Mouse (Mus musculus) intestine, postnatal 0 days (tissue): ENCODE data around the gene Hdac5. TPM values are rescaled to one million over a fixed set of nuclear protein-coding genes. Genes with fewer than 3 reads are reported as not detected.

Experiments
- ATAC-seq: fragments of 200-750 bp; cut with Nextera tagmentation; 2 replicates; pipeline ENCODE4 v1.8.0; 2017; ENCODE audit warnings: mild to moderate bottlenecking, moderate TSS enrichment, moderate library complexity
- H3K27ac ChIP-seq: fragments of 300-500 bp; sonication (generic); 2 replicates; pipeline ENCODE4 v1.5.1; 2014; ENCODE audit warnings: mild to moderate bottlenecking, low read depth, low read length, moderate library complexity
- H3K27me3 ChIP-seq: fragments of 300-500 bp; sonication (generic); replicated peaks from 2 replicates; pipeline ENCODE4 v1.6.1; 2014; ENCODE audit warnings: low read length, mixed read lengths; ENCODE audit not compliant: control insufficient read depth, insufficient read depth
- H3K36me3 ChIP-seq: fragments of 300-500 bp; sonication (generic); 2 replicates; pipeline ENCODE4 v1.6.1; 2014; ENCODE audit warnings: mild to moderate bottlenecking, moderate library complexity; ENCODE audit not compliant: control insufficient read depth, insufficient read depth
- H3K4me1 ChIP-seq: fragments of 300-500 bp; sonication (generic); replicated peaks from 2 replicates; pipeline ENCODE4 v1.6.1; 2014; ENCODE audit warnings: antibody characterized with exemption, low read length, mixed read lengths; ENCODE audit not compliant: control insufficient read depth, insufficient read depth
- H3K4me2 ChIP-seq: fragments of 300-500 bp; sonication (generic); replicated peaks from 2 replicates; pipeline ENCODE4 v1.6.1; 2014; ENCODE audit warnings: low read depth, mild to moderate bottlenecking, moderate library complexity
- H3K4me3 ChIP-seq: fragments of 300-500 bp; sonication (generic); 2 replicates; pipeline ENCODE4 v1.5.1; 2014; ENCODE audit warnings: low read depth, low read length
- H3K9ac ChIP-seq: fragments of 300-500 bp; sonication (generic); 2 replicates; pipeline ENCODE4 v1.6.1; 2014; ENCODE audit warnings: mild to moderate bottlenecking, low read depth, low read length
- H3K9me3 ChIP-seq: fragments of 300-500 bp; sonication (generic); 2 replicates; pipeline ENCODE4 v1.6.1; 2016; ENCODE audit warnings: mixed run types; ENCODE audit not compliant: control insufficient read depth
- CTCF ChIP-seq: sonication (generic); IDR thresholded peaks from 2 replicates; pipeline ENCODE4 v1.5.1; 2016; ENCODE audit warnings: low read depth, mild to moderate bottlenecking, control low read depth, antibody characterized with exemption, moderate library complexity
- WGBS: fragments of 180-500 bp; shearing (Covaris S2); extraction: QIAGEN DNeasy Blood & Tissue Kit; methylation state at CpG from one replicate; pipeline ENCODE4 v1.1.7; 2014; 5-methylcytosine and 5-hydroxymethylcytosine counted together
- polyA plus RNA-seq: library from polyadenylated mRNA; unstranded; fragments of >200 nt; fragmentation: Nextera tagmentation; extraction: Ambion mirVana; gene quantifications from 2 replicates; pipeline ENCODE4 v1.2.1, GENCODE M21; 2015

Hdac5 gene
- polyA plus RNA-seq, 1 experiment from 2014 or later: 30.1 TPM

DNA sequence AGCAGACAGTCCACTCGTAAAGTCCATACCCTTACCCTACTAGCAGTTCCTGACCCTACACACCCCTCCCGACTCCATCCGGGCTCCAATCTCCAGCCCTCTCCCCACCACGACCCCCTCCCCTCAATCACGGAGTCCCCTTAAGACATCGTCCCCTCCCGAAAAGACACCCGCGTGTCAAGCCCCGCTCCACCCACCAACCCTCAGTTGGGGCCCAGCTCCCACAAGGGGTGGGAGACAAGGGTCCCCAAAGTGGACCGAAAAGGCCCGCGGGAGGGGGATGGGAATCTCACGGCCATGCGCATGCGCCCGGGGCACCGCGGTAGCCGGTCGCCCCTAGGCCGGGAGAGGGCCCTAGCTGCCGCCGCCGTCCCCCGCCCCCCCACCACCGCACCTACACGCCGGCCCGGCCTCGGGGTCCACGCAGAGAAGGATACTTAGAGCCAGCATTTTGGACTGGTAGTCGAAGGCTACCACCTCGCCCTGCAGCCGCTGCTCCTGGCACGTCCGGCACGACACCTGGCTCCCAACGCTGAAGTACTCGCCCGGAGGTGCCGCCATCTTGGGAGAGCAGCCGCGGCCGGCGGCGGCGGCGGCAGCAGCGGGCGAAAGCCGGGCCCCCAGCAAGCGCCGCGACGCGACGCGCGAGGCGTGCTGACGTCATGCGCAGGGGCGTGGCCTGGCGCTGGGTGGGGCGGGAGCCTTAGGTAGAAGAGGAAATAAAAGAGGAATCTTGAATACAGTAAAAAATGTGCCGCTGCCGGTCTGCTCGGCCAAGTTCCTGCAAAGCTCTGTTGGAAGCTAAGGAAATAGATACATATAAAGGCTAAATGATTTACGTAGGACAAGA, 45.1 kb downstream of the Hdac5 start, which contains the start of gene Lsm12:
TSS of gene Lsm12 (minus strand) at position 651 of the 850 bp plus-strand sequence.
- Histone ChIP-seq H3K9me3 (no peaks in the 10 kb centered on the region), H3K27me3 (no peaks in the 10 kb centered on the region), H3K4me2 (peak within 1 kb of the TSS; percentile 72), H3K27ac (peak within 1 kb of the TSS; percentile 72), H3K36me3 (peaks cover 10% of the 10 kb centered on the region; the same call in 1 of the 2 replicates), H3K4me1 (0 out of 2 replicates have a peak, but pooled peaks cover 3% of the 10 kb centered on the region), H3K9ac (peak within 1 kb of the TSS; percentile 73), H3K4me3 (peak within 1 kb of the TSS; percentile 82)
- ATAC-seq: peak; percentile 79
- no peak for TF ChIP-seq CTCF
- under 1% methylated on average over 68 of the region's 70 CpGs for WGBS

DNA sequence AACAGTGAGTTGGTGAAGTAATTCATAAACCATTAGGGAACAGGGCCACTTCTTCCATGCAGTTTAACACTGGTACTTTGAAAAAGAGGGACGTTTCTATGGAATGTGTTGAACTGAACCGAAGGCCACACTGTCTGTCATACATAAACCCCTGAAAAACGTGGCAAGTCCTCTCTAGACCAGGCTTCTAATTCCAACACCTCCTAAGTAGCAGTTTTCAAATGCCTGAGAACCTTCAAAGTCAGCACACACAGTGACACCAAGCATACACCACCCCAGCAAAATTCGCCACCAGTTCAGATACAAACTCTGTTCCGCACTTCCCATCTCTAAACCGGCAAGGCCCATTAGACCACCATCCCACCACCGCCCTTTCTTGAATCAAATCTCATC, 45.7 kb downstream of the Hdac5 start:
- peaks cover 12% of the 10 kb centered on the region; the same call in 1 of the 2 replicates for H3K36me3 ChIP-seq
- H3K27me3 ChIP-seq: no peaks in the 10 kb centered on the region
- H3K27ac ChIP-seq: peak overlapping the region; percentile 72
- WGBS: 1% methylated on average over 7 of the region's 7 CpGs
- H3K9me3 ChIP-seq: no peaks in the 10 kb centered on the region
- peak overlapping the region; percentile 72 for H3K4me2 ChIP-seq
- no peak for ATAC-seq
- H3K4me3 ChIP-seq: peak overlapping the region; percentile 82
- peak overlapping the region; percentile 73 for H3K9ac ChIP-seq
- TF ChIP-seq CTCF: no peak
- 0 out of 2 replicates have a peak, but pooled peaks cover 3% of the 10 kb centered on the region for H3K4me1 ChIP-seq

DNA sequence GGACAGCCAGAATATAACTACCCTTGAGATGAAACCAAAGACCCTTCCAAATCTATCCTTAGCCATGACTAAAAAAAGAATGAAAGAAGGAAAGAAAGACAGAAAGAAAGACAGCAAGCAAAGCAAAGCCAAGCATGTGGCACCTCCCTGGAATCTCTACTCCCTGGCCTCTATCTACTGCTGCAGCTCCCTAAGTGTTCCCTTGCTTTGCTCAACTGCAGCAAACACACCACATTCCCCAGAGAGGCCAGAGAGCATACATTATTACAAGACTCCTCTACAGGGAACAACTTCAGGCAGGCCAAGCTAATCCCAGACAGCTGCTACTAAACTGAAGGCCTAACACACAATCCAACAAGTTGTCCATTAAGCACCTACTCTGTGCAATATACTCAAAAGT, 50.1 kb downstream of the Hdac5 start:
- H3K36me3 ChIP-seq: peaks cover 29% of the 10 kb centered on the region
- ATAC-seq: no peak
- no peak for TF ChIP-seq CTCF
- no peak overlapping the region for H3K27ac ChIP-seq
- H3K4me1 ChIP-seq: 0 out of 2 replicates have a peak, but pooled peaks cover 3% of the 10 kb centered on the region
- H3K4me3 ChIP-seq: no peak overlapping the region
- H3K9me3 ChIP-seq: no peaks in the 10 kb centered on the region
- H3K9ac ChIP-seq: no peak overlapping the region
- H3K27me3 ChIP-seq: no peaks in the 10 kb centered on the region
- H3K4me2 ChIP-seq: no peak overlapping the region

DNA sequence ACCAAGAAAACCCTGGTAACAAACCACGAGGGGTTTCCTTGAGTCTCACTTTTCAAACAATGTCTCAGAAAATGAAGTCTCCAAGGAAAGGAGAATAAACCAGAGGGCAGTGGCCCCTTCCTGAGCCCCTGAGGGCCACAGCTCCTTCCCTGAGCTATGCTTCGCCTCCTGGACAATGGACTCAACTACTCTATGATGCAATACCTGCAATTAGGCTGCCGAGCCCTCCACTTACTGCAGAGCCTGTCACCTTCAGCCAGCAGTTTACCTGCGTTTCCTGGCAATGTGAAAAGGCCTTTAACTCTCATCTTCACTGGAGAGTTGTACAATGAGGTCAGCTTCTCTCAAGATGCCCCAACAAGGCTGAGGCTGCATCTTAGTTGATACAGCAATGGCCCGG, 61.3 kb downstream of the Hdac5 start:
- no peaks in the 10 kb centered on the region for H3K9me3 ChIP-seq
- ATAC-seq: peak; percentile 62
- no peak overlapping the region for H3K4me3 ChIP-seq
- 43% methylated on average over 5 of the region's 5 CpGs for WGBS
- H3K4me2 ChIP-seq: no peak overlapping the region; the same call in 1 of the 2 replicates
- H3K27me3 ChIP-seq: no peaks in the 10 kb centered on the region
- 0 out of 2 replicates have a peak overlapping the region, but pooled peaks have one; percentile 17 for H3K9ac ChIP-seq
- no peak for TF ChIP-seq CTCF
- peaks cover 34% of the 10 kb centered on the region for H3K36me3 ChIP-seq
- 0 out of 2 replicates have a peak, but pooled peaks cover 3% of the 10 kb centered on the region for H3K4me1 ChIP-seq
- peak overlapping the region; percentile 66 for H3K27ac ChIP-seq

DNA sequence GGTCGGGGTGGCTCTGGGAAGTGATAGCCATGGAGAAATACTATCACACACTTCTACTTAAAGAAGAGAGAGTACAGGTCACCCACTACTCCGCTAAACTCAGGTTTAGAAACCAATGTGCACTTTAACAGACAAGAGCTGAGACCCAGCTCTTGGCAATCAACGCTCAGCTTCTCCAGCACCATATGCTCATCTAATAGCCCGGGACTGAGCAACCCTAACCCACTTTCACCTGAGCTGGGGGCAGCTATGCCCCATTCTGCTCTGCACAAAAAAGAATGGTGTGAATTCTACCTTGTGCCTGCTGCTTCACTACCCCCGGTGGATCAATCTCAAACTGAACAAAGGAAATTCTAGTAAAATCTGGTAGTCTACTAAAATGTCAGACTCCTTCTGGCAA, 62.4 kb downstream of the Hdac5 start:
- 87% methylated on average over 5 of the region's 5 CpGs for WGBS
- Histone ChIP-seq H3K27me3 (no peaks in the 10 kb centered on the region), H3K27ac (peak overlapping the region; percentile 66; the same call in 1 of the 2 replicates), H3K9ac (no peak overlapping the region), H3K9me3 (no peaks in the 10 kb centered on the region), H3K36me3 (peaks cover 42% of the 10 kb centered on the region), H3K4me1 (0 out of 2 replicates have a peak, but pooled peaks cover 3% of the 10 kb centered on the region), H3K4me2 (no peak overlapping the region), H3K4me3 (no peak overlapping the region)
- no peak for ATAC-seq
- TF ChIP-seq CTCF: no peak

DNA sequence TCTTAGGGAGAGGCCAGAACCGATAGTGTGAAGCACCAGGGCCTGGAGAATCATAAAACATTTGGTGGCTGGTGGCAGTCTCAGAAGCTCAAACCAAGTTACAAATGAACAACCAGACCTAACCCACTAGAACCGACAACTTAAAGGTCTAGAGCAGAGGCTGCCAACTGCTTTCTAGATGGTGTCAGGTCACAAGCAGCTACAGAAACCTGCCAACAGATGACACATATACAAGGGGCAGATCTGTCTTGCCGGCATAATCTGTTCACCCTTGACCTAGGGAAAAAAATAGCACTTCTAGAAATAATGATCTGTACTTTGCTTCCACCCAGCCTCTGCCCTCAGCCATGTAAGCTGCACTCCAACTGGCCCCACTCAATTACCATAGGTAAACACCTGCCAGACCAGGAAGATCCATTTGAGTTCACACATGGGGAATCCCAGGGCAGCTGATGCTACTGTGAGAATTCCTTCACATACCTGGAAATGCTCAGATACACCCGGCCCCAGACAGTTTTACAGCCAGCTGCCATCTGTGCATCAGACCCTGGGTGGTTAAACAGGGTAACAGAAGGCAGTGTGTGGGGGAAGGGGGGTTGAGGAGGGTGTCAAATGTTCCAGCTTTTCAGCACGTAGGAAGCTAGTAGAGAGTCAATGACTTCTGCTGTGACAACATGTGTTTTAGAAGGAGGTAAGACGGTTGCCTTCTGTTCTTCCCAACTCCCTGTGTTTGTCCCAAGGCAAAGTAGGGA, 63.8 kb downstream of the Hdac5 start:
- ATAC-seq: peak; percentile 89
- no peak overlapping the region for H3K4me3 ChIP-seq
- H3K27me3 ChIP-seq: no peaks in the 10 kb centered on the region
- peaks cover 52% of the 10 kb centered on the region for H3K36me3 ChIP-seq
- H3K9ac ChIP-seq: no peak overlapping the region
- H3K4me1 ChIP-seq: 0 out of 2 replicates have a peak, but pooled peaks cover 3% of the 10 kb centered on the region
- H3K9me3 ChIP-seq: no peaks in the 10 kb centered on the region
- H3K4me2 ChIP-seq: no peak overlapping the region
- peak overlapping the region; percentile 66 for H3K27ac ChIP-seq
- WGBS: 18% methylated on average over 6 of the region's 6 CpGs
- TF ChIP-seq CTCF: no peak
